Mouse (Mus musculus) midbrain, embryonic 13.5 days (tissue): Measurements from ENCODE around the gene Zfp61. TPM values are rescaled to one million over a fixed set of nuclear protein-coding genes. Genes with fewer than 3 reads are reported as not detected.
"Not testable (repeated sequence)": the region's sequence is repeated elsewhere in the genome, so short reads cannot be mapped to it uniquely, and the experiment has no call there.

Experiments
- ATAC-seq: fragments of 200-750 bp; cut with Nextera tagmentation; 2 replicates; pipeline ENCODE4 v1.8.0; 2017; ENCODE audit warnings: mild to moderate bottlenecking, moderate TSS enrichment, moderate library complexity
- H3K27ac ChIP-seq: fragments of 300-500 bp; sonication (generic); 2 replicates; pipeline ENCODE4 v1.5.1; 2015; ENCODE audit warnings: inconsistent platforms, mild to moderate bottlenecking, moderate library complexity
- H3K27me3 ChIP-seq: fragments of 300-500 bp; sonication (generic); 2 replicates; pipeline ENCODE4 v1.6.1; 2015; ENCODE audit warnings: mild to moderate bottlenecking, inconsistent platforms
- H3K36me3 ChIP-seq: fragments of 300-500 bp; sonication (generic); 2 replicates; pipeline ENCODE4 v1.6.1; 2015; ENCODE audit warnings: mild to moderate bottlenecking, inconsistent platforms
- H3K4me1 ChIP-seq: fragments of 300-500 bp; sonication (generic); replicated peaks from 2 replicates; pipeline ENCODE4 v1.6.1; 2015; ENCODE audit warnings: inconsistent platforms
- H3K4me2 ChIP-seq: fragments of 300-500 bp; sonication (generic); replicated peaks from 2 replicates; pipeline ENCODE4 v1.6.1; 2015; ENCODE audit warnings: moderate library complexity, mild to moderate bottlenecking, inconsistent platforms
- H3K4me3 ChIP-seq: fragments of 300-500 bp; sonication (generic); replicated peaks from 2 replicates; pipeline ENCODE4 v1.5.1; 2015; ENCODE audit warnings: mild to moderate bottlenecking, inconsistent platforms
- H3K9ac ChIP-seq: fragments of 300-500 bp; sonication (generic); replicated peaks from 2 replicates; pipeline ENCODE4 v1.6.1; 2015; ENCODE audit warnings: mild to moderate bottlenecking, inconsistent platforms
- H3K9me3 ChIP-seq: fragments of 300-500 bp; sonication (generic); 2 replicates; pipeline ENCODE4 v1.6.1; 2016; ENCODE audit warnings: mild to moderate bottlenecking, inconsistent platforms
- WGBS: fragments of 180-500 bp; shearing (Covaris S2); methylation state at CpG from one replicate; pipeline ENCODE4 v1.1.7; 2015; 5-methylcytosine and 5-hydroxymethylcytosine counted together
- polyA plus RNA-seq: library from polyadenylated mRNA; unstranded; fragments of >200 nt; fragmentation: Nextera tagmentation; extraction: Ambion mirVana; gene quantifications from 2 replicates; pipeline ENCODE4 v1.2.1, GENCODE M21; 2015

The Zfp61 gene
- polyA plus RNA-seq, 1 experiment from 2014 or later: 49.4 TPM

GRCm38 (mm10) chr7:24293061-24293851, 7.8 kb downstream of the Zfp61 start:
- WGBS: 92% methylated on average over 12 of the region's 12 CpGs

DNA sequence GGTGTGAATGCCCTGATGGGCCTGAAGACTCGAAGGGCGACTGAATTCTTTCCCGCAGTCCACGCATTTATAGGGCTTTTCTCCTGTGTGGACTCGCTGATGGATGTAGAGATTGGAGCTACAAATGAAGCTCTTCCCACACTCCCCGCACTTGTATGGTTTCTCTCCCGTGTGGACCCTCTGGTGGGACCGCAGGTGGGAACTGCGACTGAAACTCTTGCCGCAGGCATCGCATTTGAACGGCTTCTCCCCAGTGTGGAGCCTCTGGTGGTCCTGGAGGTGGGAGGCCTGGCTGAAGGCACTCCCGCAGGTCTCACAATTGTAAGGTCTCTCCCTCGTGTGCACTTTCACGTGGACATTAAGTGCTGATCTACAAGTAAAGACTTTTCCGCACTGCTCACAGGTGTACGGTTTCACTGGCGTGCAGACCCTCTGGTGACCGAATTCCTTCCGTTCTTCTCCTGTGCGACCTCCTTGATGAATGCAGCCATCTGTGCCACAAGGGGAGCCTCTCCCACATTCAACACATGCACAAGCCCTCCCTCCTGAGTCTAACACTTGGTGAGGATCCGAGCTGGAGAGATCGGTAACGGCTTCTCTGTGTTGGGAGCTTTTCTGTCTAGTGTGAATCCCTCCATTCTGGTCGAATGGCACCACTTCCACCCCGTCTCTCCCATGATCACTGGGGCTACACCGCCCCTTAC, 9.5 kb downstream of the Zfp61 start:
- Histone ChIP-seq H3K9ac (no peak overlapping the region), H3K36me3 (peaks cover 97% of the 10 kb centered on the region), H3K4me1 (no peaks in the 10 kb centered on the region), H3K4me3 (no peak overlapping the region), H3K27ac (no peak overlapping the region), H3K27me3 (no peaks in the 10 kb centered on the region), H3K4me2 (no peak overlapping the region), H3K9me3 (no peaks in the 10 kb centered on the region)
- WGBS: 92% methylated on average over 27 of the region's 27 CpGs
- ATAC-seq: no peak

More at GRCm38 (mm10) chr7:24293061-24293851, 7.8 kb downstream of the Zfp61 start:
- Histone ChIP-seq H3K9ac (no peak overlapping the region), H3K36me3 (peaks cover 88% of the 10 kb centered on the region), H3K27me3 (no peaks in the 10 kb centered on the region), H3K4me2 (no peak overlapping the region), H3K9me3 (no peaks in the 10 kb centered on the region), H3K27ac (no peak overlapping the region), H3K4me3 (no peak overlapping the region), H3K4me1 (peaks cover 11% of the 10 kb centered on the region)
- no peak for ATAC-seq

DNA sequence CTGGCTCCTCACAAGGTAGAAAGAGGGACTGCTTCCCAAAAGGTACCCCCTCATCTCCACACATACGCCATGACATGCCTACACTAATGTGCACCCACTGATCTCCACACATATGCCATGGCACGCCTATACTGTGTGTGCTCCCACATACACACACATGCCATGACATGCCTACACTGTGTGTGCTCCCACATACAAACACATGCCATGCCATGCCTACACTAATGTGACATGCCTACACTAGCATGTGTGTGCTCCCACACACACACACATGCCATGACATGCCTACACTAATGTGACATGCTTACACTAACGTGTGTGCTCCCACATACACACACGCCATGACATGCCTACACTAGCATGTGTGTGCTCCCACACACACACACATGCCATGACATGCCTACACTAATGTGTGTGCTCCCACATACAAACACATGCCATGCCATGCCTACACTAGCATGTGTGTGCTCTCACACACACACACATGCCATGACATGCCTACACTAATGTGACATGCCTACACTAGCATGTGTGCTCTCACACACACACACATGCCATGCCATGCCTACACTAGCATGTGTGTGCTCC, 10.8 kb downstream of the Zfp61 start:
- Histone ChIP-seq H3K4me3 (no peak overlapping the region), H3K4me2 (no peak overlapping the region), H3K27ac (no peak overlapping the region), H3K36me3 (peaks cover 85% of the 10 kb centered on the region), H3K9me3 (no peaks in the 10 kb centered on the region), H3K4me1 (no peaks in the 10 kb centered on the region), H3K9ac (no peak overlapping the region), H3K27me3 (no peaks in the 10 kb centered on the region)
- ATAC-seq: no peak
- WGBS: 96% methylated on average over 4 of the region's 4 CpGs

DNA sequence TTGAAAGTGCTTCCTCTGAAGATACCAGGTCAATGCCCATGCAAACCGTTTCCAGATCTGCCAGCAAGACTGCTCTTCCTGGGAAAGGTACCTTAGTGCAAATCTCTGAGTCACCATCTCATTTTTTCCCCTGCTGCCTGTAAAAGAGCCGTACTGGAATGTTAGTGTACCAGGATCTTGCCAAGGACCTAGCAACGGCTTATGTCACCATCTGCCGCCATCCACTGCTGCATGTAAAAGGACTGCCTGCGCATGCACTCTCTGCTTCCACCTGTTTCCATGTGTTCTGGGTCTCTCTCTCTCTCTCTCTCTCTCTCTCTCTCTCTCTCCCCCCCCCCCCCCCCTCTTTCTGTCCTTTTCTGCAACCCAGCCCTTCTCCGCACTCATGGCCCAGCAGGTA, 12.5 kb downstream of the Zfp61 start:
- peaks cover 68% of the 10 kb centered on the region for H3K36me3 ChIP-seq
- no peak overlapping the region for H3K9ac ChIP-seq
- no peaks in the 10 kb centered on the region for H3K4me1 ChIP-seq
- no peak overlapping the region for H3K4me2 ChIP-seq
- H3K9me3 ChIP-seq: no peaks in the 10 kb centered on the region
- 94% methylated on average over 6 of the region's 6 CpGs for WGBS
- H3K27me3 ChIP-seq: no peaks in the 10 kb centered on the region
- H3K27ac ChIP-seq: no peak overlapping the region
- H3K4me3 ChIP-seq: no peak overlapping the region
- no peak for ATAC-seq

DNA sequence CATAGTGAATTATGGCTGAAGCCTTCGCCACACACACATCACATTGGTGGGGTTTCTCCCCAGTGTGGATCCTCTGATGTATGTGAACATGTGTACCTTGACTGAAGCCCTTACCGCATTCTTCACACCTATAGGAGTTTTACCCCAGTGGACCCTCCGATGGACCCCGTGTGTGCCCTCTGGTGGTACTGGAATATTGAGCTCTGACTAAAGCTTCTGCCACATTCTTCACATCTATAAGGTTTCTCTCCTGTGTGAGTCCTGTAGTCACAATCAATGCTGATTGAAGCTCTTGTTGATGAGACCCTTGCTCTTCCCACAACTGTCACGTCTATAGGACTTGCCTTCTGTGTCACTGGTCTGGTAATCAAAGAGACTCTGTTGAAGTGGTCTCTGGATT, 13.4 kb downstream of the Zfp61 start:
- H3K27ac ChIP-seq: no peak overlapping the region
- WGBS: 93% methylated on average over 5 of the region's 5 CpGs
- H3K36me3 ChIP-seq: peaks cover 60% of the 10 kb centered on the region
- H3K4me1 ChIP-seq: no peaks in the 10 kb centered on the region
- no peaks in the 10 kb centered on the region for H3K27me3 ChIP-seq
- no peak for ATAC-seq
- H3K9ac ChIP-seq: no peak overlapping the region
- H3K4me2 ChIP-seq: no peak overlapping the region
- H3K4me3 ChIP-seq: no peak overlapping the region
- no peaks in the 10 kb centered on the region for H3K9me3 ChIP-seq

DNA sequence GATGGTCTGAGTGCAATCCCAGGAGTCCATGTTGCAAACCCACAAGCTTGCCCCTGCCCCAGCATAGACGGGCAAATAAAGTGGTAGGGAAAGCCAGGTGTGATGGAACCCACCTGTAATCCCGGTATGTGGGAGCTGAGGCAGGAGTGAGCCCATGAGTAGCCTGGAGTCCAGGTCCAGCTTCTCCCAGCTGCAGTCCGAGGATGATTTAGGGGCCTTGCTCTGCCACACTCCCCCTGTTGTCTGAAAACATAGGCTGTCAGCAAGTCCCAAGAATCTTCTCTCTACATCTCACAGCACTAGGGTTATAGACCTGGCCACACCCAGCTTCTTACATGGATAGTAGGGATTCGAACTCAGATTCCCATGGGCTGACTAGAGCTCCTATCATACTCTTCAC, 14.1 kb downstream of the Zfp61 start:
- ATAC-seq: no peak
- WGBS: 89% methylated on average over 4 of the region's 4 CpGs
- Histone ChIP-seq H3K4me3 (no peak overlapping the region), H3K27ac (no peak overlapping the region), H3K4me2 (no peak overlapping the region), H3K9me3 (no peaks in the 10 kb centered on the region), H3K27me3 (no peaks in the 10 kb centered on the region), H3K4me1 (no peaks in the 10 kb centered on the region), H3K36me3 (peaks cover 52% of the 10 kb centered on the region), H3K9ac (no peak overlapping the region)

DNA sequence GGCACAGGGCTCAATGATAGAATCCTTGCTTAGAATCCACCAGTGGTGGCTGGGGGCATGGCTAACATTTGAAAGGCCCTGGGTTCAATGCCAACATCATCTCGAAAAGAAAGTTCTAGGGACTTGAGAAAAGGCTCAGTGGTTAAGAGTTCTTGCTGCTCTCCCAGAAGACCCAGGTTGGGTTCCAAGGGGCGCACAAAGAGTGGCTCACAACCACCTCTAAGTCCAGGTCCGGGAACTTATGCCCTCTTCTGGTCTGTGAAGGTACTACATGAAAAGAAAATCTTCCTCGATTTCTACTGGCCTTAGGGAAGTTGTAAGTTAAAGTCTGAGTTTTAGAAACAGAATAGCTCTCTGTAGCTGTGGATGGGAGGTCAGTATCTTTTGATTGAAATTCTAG, 14.9 kb downstream of the Zfp61 start:
- H3K9me3 ChIP-seq: no peaks in the 10 kb centered on the region
- 59% methylated on average over 4 of the region's 4 CpGs for WGBS
- H3K27me3 ChIP-seq: no peaks in the 10 kb centered on the region
- H3K4me2 ChIP-seq: no peak overlapping the region
- H3K4me1 ChIP-seq: no peaks in the 10 kb centered on the region
- H3K27ac ChIP-seq: no peak overlapping the region
- H3K36me3 ChIP-seq: peaks cover 44% of the 10 kb centered on the region
- H3K9ac ChIP-seq: no peak overlapping the region
- no peak overlapping the region for H3K4me3 ChIP-seq
- no peak for ATAC-seq

- H3K36me3 ChIP-seq: peaks cover 13% of the 10 kb centered on the region
- no peak overlapping the region for H3K4me3 ChIP-seq
- no peaks in the 10 kb centered on the region for H3K4me1 ChIP-seq
- H3K4me2 ChIP-seq: no peak overlapping the region
- ATAC-seq: no peak
- H3K27ac ChIP-seq: no peak overlapping the region
- 50% methylated on average over 4 of the region's 4 CpGs for WGBS
- no peaks in the 10 kb centered on the region for H3K27me3 ChIP-seq
- H3K9me3 ChIP-seq: no peaks in the 10 kb centered on the region
- no peak overlapping the region for H3K9ac ChIP-seq
These were observed 20.2 kb downstream of the Zfp61 start for GRCm38 (mm10) chr7:24280858-24281145.

- Histone ChIP-seq H3K36me3 (peaks cover 19% of the 10 kb centered on the region), H3K4me1 (no peaks in the 10 kb centered on the region), H3K9ac (no peak overlapping the region), H3K4me3 (no peak overlapping the region), H3K27ac (no peak overlapping the region), H3K9me3 (no peaks in the 10 kb centered on the region), H3K27me3 (no peaks in the 10 kb centered on the region), H3K4me2 (no peak overlapping the region)
- ATAC-seq: no peak
- 52% methylated on average over 10 of the region's 10 CpGs for WGBS
These were observed 20.8 kb downstream of the Zfp61 start for GRCm38 (mm10) chr7:24280031-24280857.

- not testable (repeated sequence) for H3K4me1 ChIP-seq, H3K9ac ChIP-seq, H3K9me3 ChIP-seq, ATAC-seq, H3K27ac ChIP-seq, H3K4me2 ChIP-seq, H3K4me3 ChIP-seq, H3K27me3 ChIP-seq
- WGBS: 83% methylated on average over 3 of the region's 3 CpGs
- peaks cover 33% of the 10 kb centered on the region for H3K36me3 ChIP-seq
These were observed 22.3 kb downstream of the Zfp61 start for GRCm38 (mm10) chr7:24278771-24279170.

DNA sequence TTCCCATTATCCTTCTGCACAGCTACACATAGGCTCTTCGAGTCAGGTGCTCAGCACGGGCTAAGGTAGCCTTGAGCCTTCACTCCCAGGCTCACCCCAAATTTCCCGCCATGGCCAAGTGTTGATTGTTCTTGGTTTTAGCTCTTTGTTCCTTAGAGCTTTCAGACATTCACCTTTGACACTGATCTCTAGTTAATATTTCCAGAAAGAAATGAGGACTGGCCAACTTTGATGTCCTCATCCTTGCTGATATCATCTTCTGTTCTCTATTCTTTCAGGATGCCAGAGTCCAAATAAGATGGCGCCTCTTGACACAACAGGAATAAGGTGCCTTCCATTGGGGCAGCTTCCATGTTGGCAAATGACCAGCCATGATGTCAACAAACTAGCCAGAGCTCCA, 26.6 kb downstream of the Zfp61 start:
- H3K27me3 ChIP-seq: no peaks in the 10 kb centered on the region
- no peak overlapping the region for H3K4me2 ChIP-seq
- no peak overlapping the region for H3K27ac ChIP-seq
- no peak for ATAC-seq
- H3K9me3 ChIP-seq: no peaks in the 10 kb centered on the region
- WGBS: 92% methylated on average over 4 of the region's 4 CpGs
- H3K9ac ChIP-seq: no peak overlapping the region
- H3K36me3 ChIP-seq: peaks cover 42% of the 10 kb centered on the region
- H3K4me3 ChIP-seq: no peak overlapping the region
- H3K4me1 ChIP-seq: peaks cover 11% of the 10 kb centered on the region

DNA sequence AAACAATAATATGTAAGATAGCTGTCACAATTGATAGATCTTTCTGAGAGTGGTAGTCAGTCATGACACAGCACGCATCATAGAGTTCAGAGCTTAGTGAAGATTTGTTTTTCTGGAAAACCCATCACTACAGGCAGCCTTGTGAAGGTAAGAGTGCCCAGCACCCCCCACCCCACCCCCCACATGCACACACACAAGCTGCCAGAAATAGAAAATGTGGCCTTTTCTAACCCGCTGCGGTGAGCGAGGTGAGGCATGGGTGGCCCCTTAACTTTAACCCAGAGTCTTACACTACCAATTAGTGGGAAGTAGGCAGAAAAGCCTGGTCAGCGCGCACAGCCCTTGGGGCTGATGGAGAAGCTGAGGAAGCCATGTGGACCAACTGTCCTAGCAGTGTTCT, 29.8 kb downstream of the Zfp61 start:
- Histone ChIP-seq H3K36me3 (peaks cover 33% of the 10 kb centered on the region), H3K27ac (no peak overlapping the region), H3K9ac (no peak overlapping the region), H3K4me2 (no peak overlapping the region), H3K4me1 (peaks cover 20% of the 10 kb centered on the region), H3K27me3 (no peaks in the 10 kb centered on the region), H3K4me3 (no peak overlapping the region), H3K9me3 (no peaks in the 10 kb centered on the region)
- WGBS: 95% methylated on average over 6 of the region's 6 CpGs
- ATAC-seq: no peak
